Mouse (Mus musculus): ENCODE results near the gene Orm1. TPM values are rescaled to one million over a fixed set of nuclear protein-coding genes. Genes with fewer than 3 reads are reported as not detected.

Gene Orm1
- polyA plus RNA-seq, 1 experiment from 2014 or later: not detected

- H3K9me3 ChIP-seq: no peaks in the 10 kb centered on the region
- 91% methylated on average over 4 of the region's 4 CpGs for WGBS
- ATAC-seq (ENCODE audit: insufficient number of reproducible peaks, insufficient read depth, low FRiP score, low TSS enrichment): no peak
- no peak overlapping the region for H3K27ac ChIP-seq
- no peak overlapping the region for H3K4me2 ChIP-seq (replicated peaks)
- no peak overlapping the region for H3K9ac ChIP-seq
- H3K4me1 ChIP-seq: 0 out of 2 replicates have a peak, but pooled peaks cover 4% of the 10 kb centered on the region
- no peaks in the 10 kb centered on the region for H3K27me3 ChIP-seq
- H3K4me3 ChIP-seq: no peak overlapping the region
- peaks cover 69% of the 10 kb centered on the region for H3K36me3 ChIP-seq
Measured at GRCm38 (mm10) chr4:63384262-63384661, 39.9 kb downstream of the Orm1 start.

- no peak overlapping the region for H3K4me2 ChIP-seq (replicated peaks)
- WGBS: 88% methylated on average over 3 of the region's 3 CpGs
- ATAC-seq (ENCODE audit: insufficient number of reproducible peaks, insufficient read depth, low FRiP score, low TSS enrichment): no peak
- H3K4me3 ChIP-seq: no peak overlapping the region
- 0 out of 2 replicates have a peak, but pooled peaks cover 6% of the 10 kb centered on the region for H3K4me1 ChIP-seq
- peaks cover 63% of the 10 kb centered on the region for H3K36me3 ChIP-seq
- no peak overlapping the region for H3K9ac ChIP-seq
- no peak overlapping the region for H3K27ac ChIP-seq
- H3K9me3 ChIP-seq: no peaks in the 10 kb centered on the region
- no peaks in the 10 kb centered on the region for H3K27me3 ChIP-seq
Measured at GRCm38 (mm10) chr4:63385253-63385652, 40.9 kb downstream of the Orm1 start.

- Histone ChIP-seq H3K9ac (no peak overlapping the region), H3K27me3 (no peaks in the 10 kb centered on the region), H3K36me3 (peaks cover 61% of the 10 kb centered on the region), H3K4me2 (replicated peaks) (no peak overlapping the region), H3K9me3 (no peaks in the 10 kb centered on the region), H3K27ac (no peak overlapping the region), H3K4me1 (0 out of 2 replicates have a peak, but pooled peaks cover 6% of the 10 kb centered on the region), H3K4me3 (no peak overlapping the region)
- 85% methylated on average over 11 of the region's 11 CpGs for WGBS
- no peak for ATAC-seq (ENCODE audit: insufficient number of reproducible peaks, insufficient read depth, low FRiP score, low TSS enrichment)
Measured at GRCm38 (mm10) chr4:63385784-63386183, 41.4 kb downstream of the Orm1 start.

GRCm38 (mm10) chr4:63388029-63388428 lies 43.7 kb downstream of the Orm1 start:
- Histone ChIP-seq H3K27me3 (no peaks in the 10 kb centered on the region), H3K9me3 (no peaks in the 10 kb centered on the region), H3K4me2 (replicated peaks) (no peak overlapping the region), H3K4me3 (no peak overlapping the region), H3K4me1 (0 out of 2 replicates have a peak, but pooled peaks cover 6% of the 10 kb centered on the region), H3K27ac (no peak overlapping the region), H3K9ac (no peak overlapping the region), H3K36me3 (peaks cover 48% of the 10 kb centered on the region)
- 82% methylated on average over 6 of the region's 6 CpGs for WGBS
- no peak for ATAC-seq (ENCODE audit: insufficient number of reproducible peaks, insufficient read depth, low FRiP score, low TSS enrichment)

- Histone ChIP-seq H3K9me3 (no peaks in the 10 kb centered on the region), H3K4me2 (replicated peaks) (no peak overlapping the region), H3K4me1 (0 out of 2 replicates have a peak, but pooled peaks cover 6% of the 10 kb centered on the region), H3K4me3 (no peak overlapping the region), H3K9ac (no peak overlapping the region), H3K27me3 (no peaks in the 10 kb centered on the region), H3K36me3 (peaks cover 45% of the 10 kb centered on the region), H3K27ac (no peak overlapping the region)
- no peak for ATAC-seq (ENCODE audit: insufficient number of reproducible peaks, insufficient read depth, low FRiP score, low TSS enrichment)
- WGBS: 37% methylated on average over 7 of the region's 8 CpGs
Measured at GRCm38 (mm10) chr4:63389121-63389886, 44.9 kb downstream of the Orm1 start.

GRCm38 (mm10) chr4:63389887-63390528 lies 45.6 kb downstream of the Orm1 start:
- Histone ChIP-seq H3K36me3 (peaks cover 48% of the 10 kb centered on the region), H3K4me3 (no peak overlapping the region), H3K27me3 (no peaks in the 10 kb centered on the region), H3K9ac (no peak overlapping the region), H3K4me2 (replicated peaks) (no peak overlapping the region), H3K4me1 (0 out of 2 replicates have a peak, but pooled peaks cover 6% of the 10 kb centered on the region), H3K9me3 (no peaks in the 10 kb centered on the region), H3K27ac (no peak overlapping the region)
- WGBS: 60% methylated on average over 11 of the region's 11 CpGs
- no peak for ATAC-seq (ENCODE audit: insufficient number of reproducible peaks, insufficient read depth, low FRiP score, low TSS enrichment)

- Histone ChIP-seq H3K9me3 (no peaks in the 10 kb centered on the region), H3K4me3 (no peak overlapping the region), H3K9ac (no peak overlapping the region), H3K36me3 (peaks cover 49% of the 10 kb centered on the region), H3K4me1 (0 out of 2 replicates have a peak, but pooled peaks cover 6% of the 10 kb centered on the region), H3K27ac (no peak overlapping the region), H3K27me3 (no peaks in the 10 kb centered on the region), H3K4me2 (replicated peaks) (no peak overlapping the region)
- ATAC-seq (ENCODE audit: insufficient number of reproducible peaks, insufficient read depth, low FRiP score, low TSS enrichment): no peak
- 71% methylated on average over 6 of the region's 6 CpGs for WGBS
Measured at GRCm38 (mm10) chr4:63391322-63391721, 47.0 kb downstream of the Orm1 start.

Other genes with a start within 250 kb of the Orm1 start
- gene Ambp, start 189.8 kb upstream of the Orm1 start, polyA plus RNA-seq (2016; fragmentation: Nextera tagmentation; extraction: Ambion mirVana): 0.47 and 0.55 TPM in 2 replicates
- 0.06 TPM in 1 of 2 replicates, not detected in the other for gene Kif12, start 172.4 kb upstream of the Orm1 start, polyA plus RNA-seq (2016; fragmentation: Nextera tagmentation; extraction: Ambion mirVana)
- gene Col27a1, start 130.6 kb upstream of the Orm1 start, polyA plus RNA-seq (2016; fragmentation: Nextera tagmentation; extraction: Ambion mirVana): 19.3 and 21.8 TPM in 2 replicates
- not detected in 2 replicates for gene Orm3, start 11.6 kb downstream of the Orm1 start, polyA plus RNA-seq (2016; fragmentation: Nextera tagmentation; extraction: Ambion mirVana)
- gene Orm2, start 17.9 kb downstream of the Orm1 start, polyA plus RNA-seq (2016; fragmentation: Nextera tagmentation; extraction: Ambion mirVana): not detected in 2 replicates
- 11.6 and 12.4 TPM in 2 replicates for gene Akna, start 58.8 kb downstream of the Orm1 start, polyA plus RNA-seq (2016; fragmentation: Nextera tagmentation; extraction: Ambion mirVana)
- gene Whrn, start 151.4 kb downstream of the Orm1 start, polyA plus RNA-seq (2016; fragmentation: Nextera tagmentation; extraction: Ambion mirVana): 7.1 and 8.6 TPM in 2 replicates
- 302 TPM in 2 replicates for gene Atp6v1g1, start 200.2 kb downstream of the Orm1 start, polyA plus RNA-seq (2016; fragmentation: Nextera tagmentation; extraction: Ambion mirVana)
- gene Tmem268, start 214.2 kb downstream of the Orm1 start, polyA plus RNA-seq (2016; fragmentation: Nextera tagmentation; extraction: Ambion mirVana): 9.8 and 11.6 TPM in 2 replicates

Data from embryonic facial prominence, embryonic 12.5 days (tissue).